Mouse (Mus musculus) NIH3T3 (cell line): ENCODE data around the gene Kcnn1.
"Not testable (repeated sequence)": the region's sequence is repeated elsewhere in the genome, so short reads cannot be mapped to it uniquely, and the experiment has no call there.

Experiments used
- DNase-seq: peaks from one replicate; pipeline ENCODE4 v3.0.0-alpha.2; 2012; ENCODE audit warnings: low read depth

Kcnn1 gene

GRCm38 (mm10) chr8:70862824-70863641 lies at the start of gene Kcnn1:
Gene Kcnn1 (minus strand): TSS chr8:70863258.
- no peak for DNase-seq

GRCm38 (mm10) chr8:70911596-70911995 lies 48.5 kb upstream of the Kcnn1 start:
- peak; percentile 46 for DNase-seq

DNA sequence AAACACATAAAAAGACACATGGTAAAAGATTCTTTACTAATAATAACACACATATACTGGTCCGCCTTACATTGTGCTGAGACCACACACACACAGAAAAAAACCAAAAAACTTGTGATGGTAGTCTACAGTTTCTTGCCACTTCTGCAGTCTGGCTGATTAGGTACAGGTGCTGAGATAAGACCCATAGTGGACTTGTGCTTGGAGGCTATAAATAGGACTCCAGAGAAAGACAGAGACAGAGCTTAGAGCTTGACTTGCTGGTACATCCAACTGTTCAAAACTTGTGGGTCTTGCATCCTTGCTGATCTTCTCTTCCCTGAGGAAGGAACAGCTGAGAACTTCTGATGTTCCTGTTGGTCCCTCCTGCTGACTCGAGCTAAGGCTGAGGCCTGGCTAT lies 44.5 kb upstream of the Kcnn1 start:
- no peak for DNase-seq

- peak; percentile 90 for DNase-seq
These were observed 43.0 kb upstream of the Kcnn1 start, which contains the start of gene Map1s for GRCm38 (mm10) chr8:70905831-70906736. Gene Map1s (plus strand): TSS chr8:70905932.

GRCm38 (mm10) chr8:70905463-70905830 lies 42.4 kb upstream of the Kcnn1 start:
- DNase-seq = no peak

- peak; percentile 65 for DNase-seq
These were observed 41.5 kb upstream of the Kcnn1 start for GRCm38 (mm10) chr8:70904532-70904931.

DNA sequence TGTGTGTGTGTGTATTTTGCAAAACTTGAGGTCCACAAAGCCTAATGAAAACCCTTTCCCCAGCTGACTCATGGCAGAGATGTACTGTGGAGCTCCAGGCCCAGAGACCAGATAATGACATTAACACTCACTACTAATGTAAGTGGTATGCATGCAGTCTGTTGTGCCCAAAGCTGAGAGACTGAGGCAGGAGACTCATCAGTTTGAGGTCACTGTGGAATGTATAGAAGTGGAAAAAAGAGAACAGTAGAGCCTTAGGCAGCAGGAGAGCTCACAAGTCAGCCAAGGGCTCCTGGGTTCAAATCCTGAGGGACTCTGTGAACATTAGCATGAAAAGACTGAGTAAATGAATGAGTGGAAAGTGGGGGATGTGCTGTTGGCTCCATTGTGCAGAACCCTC lies 40.5 kb upstream of the Kcnn1 start:
- DNase-seq = peak; percentile 82

DNA sequence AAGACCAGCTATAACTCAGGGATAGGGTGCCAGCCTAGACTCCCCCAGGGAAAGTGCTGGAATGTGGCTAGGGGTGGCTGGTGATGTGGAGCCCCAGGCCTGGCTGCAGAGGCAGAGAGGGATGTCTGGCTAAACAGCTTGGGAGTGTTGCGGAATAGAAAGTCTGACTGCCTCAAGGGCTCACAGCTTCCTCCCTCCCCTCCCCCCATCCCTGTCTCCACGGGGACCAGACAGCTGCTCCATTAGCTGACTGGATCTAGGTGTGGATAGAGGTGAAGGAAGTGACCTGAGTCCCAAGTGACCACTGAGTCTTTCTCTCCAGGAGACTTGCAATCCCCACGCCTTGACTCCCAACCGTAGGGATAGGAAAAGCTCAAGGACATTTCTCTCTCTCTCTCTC lies 40.1 kb upstream of the Kcnn1 start:
- DNase-seq = peak; percentile 88

DNA sequence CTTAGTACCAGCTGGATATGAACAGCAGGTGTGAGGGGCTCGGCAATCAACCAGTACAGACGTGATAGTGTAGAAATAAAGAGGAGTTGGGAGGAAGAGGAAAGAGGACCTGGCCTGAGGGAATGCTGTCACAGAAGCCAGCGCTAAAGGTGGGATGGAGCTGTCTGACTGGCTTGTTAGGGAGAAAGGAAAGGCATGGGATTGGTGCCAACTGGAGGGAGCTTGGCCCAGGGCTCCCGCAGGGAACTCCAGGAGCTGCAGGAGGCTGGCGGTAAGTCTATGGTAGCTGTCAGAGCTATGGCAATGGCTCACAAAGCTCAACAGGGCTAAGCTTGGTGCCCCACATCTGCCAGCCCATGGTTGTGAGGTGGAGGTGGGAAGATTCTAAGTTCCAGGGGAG lies 39.2 kb upstream of the Kcnn1 start:
- peak; percentile 64 for DNase-seq

- DNase-seq = no peak
These were observed 37.9 kb upstream of the Kcnn1 start for GRCm38 (mm10) chr8:70900872-70901387.

DNA sequence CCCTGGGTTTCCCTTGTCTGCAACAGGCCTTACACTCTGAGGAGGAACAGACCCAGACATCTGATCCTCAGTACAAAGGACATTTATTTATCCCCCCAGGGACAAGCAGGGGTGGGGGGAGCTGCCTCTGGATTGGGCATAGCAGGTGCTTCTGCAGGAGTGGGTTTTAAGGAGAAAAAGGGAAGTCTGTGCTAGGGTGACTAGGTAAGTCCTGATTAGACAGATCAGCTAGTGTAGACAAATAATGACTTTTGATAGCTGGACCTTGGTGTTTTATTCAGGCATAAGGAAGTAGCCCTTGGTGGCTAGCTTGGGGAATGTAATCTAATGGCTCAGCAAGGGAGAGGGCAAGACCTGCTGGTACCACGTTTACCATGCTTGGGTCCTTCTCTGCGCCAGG lies 36.2 kb upstream of the Kcnn1 start:
- no peak for DNase-seq

DNA sequence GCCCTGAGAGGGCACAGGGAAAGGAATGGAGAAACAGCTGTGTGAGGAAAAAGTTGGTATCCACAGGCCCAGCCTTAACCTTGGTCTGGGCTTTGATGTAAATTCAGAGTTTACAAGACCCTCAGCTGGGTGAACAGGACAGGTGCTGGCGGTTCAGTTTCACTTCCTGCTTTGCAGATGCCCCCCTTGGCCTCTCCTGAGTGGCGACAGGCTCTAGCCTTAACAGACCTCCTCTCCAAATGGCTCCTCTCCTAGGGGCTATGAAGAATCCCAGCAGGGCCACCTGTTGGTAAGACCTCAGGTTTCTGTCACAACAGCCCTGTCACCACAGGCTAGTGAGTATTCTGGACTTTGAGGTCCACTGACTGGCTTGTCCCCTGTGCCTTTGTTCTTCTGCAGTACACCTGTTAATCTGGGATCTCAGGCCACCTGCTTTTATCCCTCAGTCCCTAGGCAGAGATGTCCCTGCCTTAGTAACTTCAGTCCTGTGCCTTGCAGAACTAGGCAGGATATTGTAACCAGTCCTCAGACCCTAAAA lies 35.7 kb upstream of the Kcnn1 start:
- DNase-seq = no peak

GRCm38 (mm10) chr8:70897681-70898413 lies 34.8 kb upstream of the Kcnn1 start:
- DNase-seq = peak; percentile 87

DNA sequence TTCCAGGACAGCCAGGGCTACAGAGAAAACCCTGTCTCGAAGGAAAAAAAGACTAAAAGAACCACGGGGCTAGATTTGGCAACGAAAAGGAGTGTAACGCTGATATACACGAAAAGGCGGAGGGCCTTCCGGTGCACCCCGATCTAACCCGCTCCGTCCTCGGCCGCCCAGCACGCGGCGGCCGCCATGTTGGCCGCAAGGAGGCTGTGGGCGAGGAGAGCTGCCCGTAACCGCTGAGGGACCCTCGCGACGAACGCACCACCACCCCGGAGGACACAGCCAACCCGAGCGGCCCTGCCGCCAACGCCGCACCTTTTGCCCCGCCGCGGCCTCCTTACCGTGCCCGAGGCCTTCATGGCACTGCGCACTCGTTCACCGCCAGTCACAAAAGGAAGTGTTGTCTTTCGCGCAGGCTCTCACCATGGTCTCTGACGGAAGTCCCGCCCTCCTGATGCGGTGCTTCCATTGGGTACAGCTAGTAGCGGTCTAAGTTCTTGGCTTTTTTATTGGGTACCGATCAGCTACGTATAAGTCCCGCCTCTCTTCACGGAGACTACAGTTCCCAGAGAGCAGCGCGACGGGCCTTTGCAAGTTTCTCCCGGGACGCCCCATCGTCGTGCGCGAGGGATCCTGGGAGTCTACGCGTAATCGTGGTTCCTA lies 34.1 kb upstream of the Kcnn1 start, which contains the start of gene Rpl18a:
Gene Rpl18a, minus strand, starts transcription at position 392 of the 660 bp plus-strand sequence.
- peak; percentile 98 for DNase-seq

GRCm38 (mm10) chr8:70896316-70897020 lies 33.4 kb upstream of the Kcnn1 start:
- DNase-seq = peak; percentile 38

- DNase-seq = not testable (repeated sequence)
These were observed 32.7 kb upstream of the Kcnn1 start for GRCm38 (mm10) chr8:70895571-70896259.

DNA sequence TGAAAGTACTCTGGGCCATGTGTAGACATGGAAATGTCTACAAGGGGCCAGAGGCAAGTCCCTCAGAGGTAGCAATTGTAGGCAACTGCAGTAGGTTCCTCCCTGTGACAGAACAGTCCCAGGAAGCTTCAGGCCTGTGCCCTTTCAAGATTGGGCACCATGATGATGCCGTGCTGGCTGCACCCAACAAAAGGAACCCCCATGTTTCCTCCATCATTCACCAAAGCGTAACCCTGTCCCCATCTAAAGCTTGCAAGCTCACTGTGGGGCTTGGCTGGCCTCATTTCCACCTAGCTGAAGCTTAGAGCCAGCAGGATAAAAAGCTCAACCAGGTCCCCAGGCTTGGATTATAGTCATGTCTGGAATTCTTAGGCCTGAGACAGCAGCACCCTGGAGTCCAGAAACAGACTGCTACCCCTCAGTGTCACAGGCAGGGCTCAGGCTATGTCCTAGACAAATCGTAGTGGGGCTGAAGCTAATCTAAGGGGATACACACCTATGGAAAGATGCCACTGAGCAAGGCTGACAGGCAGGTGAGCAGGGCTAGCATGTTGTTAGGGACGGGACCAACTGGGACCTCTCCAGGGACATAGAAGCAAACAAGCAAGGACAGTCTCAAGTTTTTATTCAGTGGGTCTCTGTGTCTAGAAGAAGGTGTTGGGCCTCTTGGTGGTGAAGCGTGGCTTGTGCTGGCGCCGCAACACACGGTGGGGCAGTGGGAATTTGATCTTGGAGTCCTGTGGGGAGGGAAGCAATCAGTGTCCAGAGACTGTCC lies 31.9 kb upstream of the Kcnn1 start:
- DNase-seq = no peak

GRCm38 (mm10) chr8:70894385-70894720 lies 31.3 kb upstream of the Kcnn1 start:
- no peak for DNase-seq
